Mouse (Mus musculus): ENCODE data around the gene Dgkk. TPM values are rescaled to one million over a fixed set of nuclear protein-coding genes. Genes with fewer than 3 reads are reported as not detected.
A peak's percentile ranks its signal among the peaks of the same experiment; 100 is the strongest.

Gene Dgkk
- polyA plus RNA-seq, 2 experiments: 0.55 to 0.98 TPM

GRCm38 (mm10) chrX:6778250-6778637 is 862 bp upstream of the Dgkk start:
- no peak overlapping the region for H3K27ac ChIP-seq (replicated peaks; ENCODE audit: low read depth, low read length)
- no peak overlapping the region for H3K9ac ChIP-seq (ENCODE audit: low read depth, low read length, severe bottlenecking)
- peak overlapping the region; percentile 32 for H3K4me3 ChIP-seq (replicated peaks; ENCODE audit: low read length)
- TF ChIP-seq POLR2A (IDR thresholded peaks at IDR 0.05; ENCODE audit: borderline replicate concordance, extremely low read depth, insufficient read depth, insufficient read length): no peak
- H3K4me1 ChIP-seq (ENCODE audit: control insufficient read depth, insufficient read depth, low read length): no peaks in the 10 kb centered on the region
- DNase-seq (ENCODE audit: low spot score) (peak; percentile 17), ATAC-seq (ENCODE audit: low FRiP score, low read depth) (peak; percentile 81)
- H3K27me3 ChIP-seq (ENCODE audit: control insufficient read depth, insufficient read depth, low read length): no peaks in the 10 kb centered on the region
- H3K4me2 ChIP-seq (replicated peaks; ENCODE audit: low read depth, low read length, severe bottlenecking): peak overlapping the region; percentile 44
- no peaks in the 10 kb centered on the region for H3K9me3 ChIP-seq (ENCODE audit: control insufficient read depth, low read length)
- 12% methylated on average over 24 of the region's 24 CpGs for WGBS
- no peaks in the 10 kb centered on the region for H3K36me3 ChIP-seq (ENCODE audit: control insufficient read depth, insufficient read depth, low read length)

GRCm38 (mm10) chrX:6779969-6780539 is 948 bp downstream of the Dgkk start:
- 26% methylated on average over 14 of the region's 16 CpGs for WGBS
- DNase-seq (ENCODE audit: low spot score): no peak
- Histone ChIP-seq H3K9me3 (ENCODE audit: control insufficient read depth, low read length) (no peaks in the 10 kb centered on the region), H3K36me3 (ENCODE audit: control insufficient read depth, insufficient read depth, low read length) (no peaks in the 10 kb centered on the region), H3K4me1 (ENCODE audit: control insufficient read depth, insufficient read depth, low read length) (no peaks in the 10 kb centered on the region), H3K27me3 (ENCODE audit: control insufficient read depth, insufficient read depth, low read length) (no peaks in the 10 kb centered on the region), H3K4me2 (replicated peaks; ENCODE audit: low read depth, low read length, severe bottlenecking) (peak overlapping the region; percentile 40), H3K9ac (ENCODE audit: low read depth, low read length, severe bottlenecking) (no peak overlapping the region), H3K27ac (replicated peaks; ENCODE audit: low read depth, low read length) (no peak overlapping the region), H3K4me3 (replicated peaks; ENCODE audit: low read length) (0 out of 2 replicates have a peak overlapping the region, but pooled peaks have one; percentile 1)
- no peak for TF ChIP-seq POLR2A (IDR thresholded peaks at IDR 0.05; ENCODE audit: borderline replicate concordance, extremely low read depth, insufficient read depth, insufficient read length)
- no peak for ATAC-seq (ENCODE audit: low FRiP score, low read depth)

GRCm38 (mm10) chrX:6832553-6832952 is 53.4 kb downstream of the Dgkk start:
- WGBS: 26% methylated on average over 2 of the region's 2 CpGs
- H3K9ac ChIP-seq (ENCODE audit: low read depth, low read length, severe bottlenecking): no peak overlapping the region
- DNase-seq (ENCODE audit: low spot score): no peak

DNA sequence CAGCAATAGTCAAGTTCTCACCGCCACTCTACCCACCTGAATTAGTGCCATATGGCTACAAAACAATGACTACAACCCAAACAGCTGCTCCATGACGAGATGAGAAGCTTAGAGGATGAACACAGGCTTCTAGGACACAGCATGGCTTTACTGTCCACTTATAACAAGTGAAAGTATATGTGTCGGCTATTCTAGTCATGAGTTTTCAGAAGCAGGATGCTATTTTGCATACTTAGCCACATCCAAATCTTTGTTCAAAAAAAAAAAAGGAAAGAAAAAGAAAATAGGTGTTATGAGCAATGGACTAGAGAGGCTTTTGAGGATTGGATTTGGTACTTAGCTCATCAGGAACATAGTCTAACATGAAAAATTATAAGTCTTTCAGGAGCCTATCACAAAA is 74.4 kb downstream of the Dgkk start:
- Histone ChIP-seq H3K9ac (ENCODE audit: low read depth, low read length, severe bottlenecking) (no peak overlapping the region), H3K9me3 (ENCODE audit: control insufficient read depth, low read length) (no peaks in the 10 kb centered on the region), H3K27me3 (ENCODE audit: control insufficient read depth, insufficient read depth, low read length) (no peaks in the 10 kb centered on the region), H3K4me1 (ENCODE audit: control insufficient read depth, insufficient read depth, low read length) (no peaks in the 10 kb centered on the region), H3K36me3 (ENCODE audit: control insufficient read depth, insufficient read depth, low read length) (no peaks in the 10 kb centered on the region), H3K27ac (replicated peaks; ENCODE audit: low read depth, low read length) (no peak overlapping the region), H3K4me2 (replicated peaks; ENCODE audit: low read depth, low read length, severe bottlenecking) (no peak overlapping the region), H3K4me3 (replicated peaks; ENCODE audit: low read length) (no peak overlapping the region)
- WGBS: 65% methylated on average over 3 of the region's 3 CpGs
- no peak for TF ChIP-seq POLR2A (IDR thresholded peaks at IDR 0.05; ENCODE audit: borderline replicate concordance, extremely low read depth, insufficient read depth, insufficient read length)
- no peak for ATAC-seq (ENCODE audit: low FRiP score, low read depth)
- no peak for DNase-seq (ENCODE audit: low spot score)

More at GRCm38 (mm10) chrX:6832553-6832952, 53.4 kb downstream of the Dgkk start:
- Histone ChIP-seq H3K27me3 (ENCODE audit: control insufficient read depth, insufficient read depth, low read length) (no peaks in the 10 kb centered on the region), H3K9me3 (ENCODE audit: control insufficient read depth, low read length) (no peaks in the 10 kb centered on the region), H3K36me3 (ENCODE audit: control insufficient read depth, insufficient read depth, low read length) (no peaks in the 10 kb centered on the region), H3K4me1 (ENCODE audit: control insufficient read depth, insufficient read depth, low read length) (no peaks in the 10 kb centered on the region), H3K4me3 (replicated peaks; ENCODE audit: low read length) (no peak overlapping the region), H3K4me2 (replicated peaks; ENCODE audit: low read depth, low read length, severe bottlenecking) (no peak overlapping the region), H3K27ac (replicated peaks; ENCODE audit: low read depth, low read length) (no peak overlapping the region)
- no peak for TF ChIP-seq POLR2A (IDR thresholded peaks at IDR 0.05; ENCODE audit: borderline replicate concordance, extremely low read depth, insufficient read depth, insufficient read length)
- ATAC-seq (ENCODE audit: low FRiP score, low read depth): no peak

- no peak for TF ChIP-seq POLR2A (IDR thresholded peaks at IDR 0.05; ENCODE audit: borderline replicate concordance, extremely low read depth, insufficient read depth, insufficient read length)
- Histone ChIP-seq H3K36me3 (ENCODE audit: control insufficient read depth, insufficient read depth, low read length) (no peaks in the 10 kb centered on the region), H3K4me2 (replicated peaks; ENCODE audit: low read depth, low read length, severe bottlenecking) (no peak overlapping the region), H3K27me3 (ENCODE audit: control insufficient read depth, insufficient read depth, low read length) (no peaks in the 10 kb centered on the region), H3K9me3 (ENCODE audit: control insufficient read depth, low read length) (no peaks in the 10 kb centered on the region), H3K27ac (replicated peaks; ENCODE audit: low read depth, low read length) (no peak overlapping the region), H3K9ac (ENCODE audit: low read depth, low read length, severe bottlenecking) (no peak overlapping the region), H3K4me3 (replicated peaks; ENCODE audit: low read length) (no peak overlapping the region), H3K4me1 (ENCODE audit: control insufficient read depth, insufficient read depth, low read length) (no peaks in the 10 kb centered on the region)
- WGBS: 84% methylated on average over 5 of the region's 5 CpGs
- DNase-seq (ENCODE audit: low spot score): no peak
- no peak for ATAC-seq (ENCODE audit: low FRiP score, low read depth)
Observed at GRCm38 (mm10) chrX:6854136-6854535, 75.0 kb downstream of the Dgkk start.
